Mouse (Mus musculus) macrophage (primary cell): ENCODE measurements around the gene Mark2. TPM values are rescaled to one million over a fixed set of nuclear protein-coding genes. Genes with fewer than 3 reads are reported as not detected.

ENCODE experiments used
- H3K27ac ChIP-seq: fragments of 350-480 bp; formaldehyde crosslinking; 2 replicates; pipeline ENCODE4 v1.9.0; 2021
- H3K36me3 ChIP-seq: fragments of 350-480 bp; formaldehyde crosslinking; 2 replicates; pipeline ENCODE4 v1.9.0; 2021; ENCODE audit errors: inconsistent target
- H3K4me3 ChIP-seq: fragments of 350-480 bp; formaldehyde crosslinking; 2 replicates; pipeline ENCODE4 v1.9.0; 2021; ENCODE audit errors: inconsistent target
- H3K79me2 ChIP-seq: fragments of 350-480 bp; formaldehyde crosslinking; 2 replicates; pipeline ENCODE4 v1.9.0; 2021; ENCODE audit errors: inconsistent target
- WGBS: methylation state at CpG from one replicate; pipeline ENCODE4 v1.1.7; 2026; ENCODE audit warnings: inconsistent platforms; ENCODE audit not compliant: missing documents; 5-methylcytosine and 5-hydroxymethylcytosine counted together
- polyA plus RNA-seq: library from polyadenylated mRNA; stranded (reverse); fragments of 250-400 nt; gene quantifications from 3 replicates; pipeline ENCODE4 v1.2.4, GENCODE M21; 2018; ENCODE audit warnings: inconsistent platforms

Mark2 gene
- polyA plus RNA-seq, 1 experiment from 2014 or later: 40.1 TPM

- Histone ChIP-seq H3K27ac (0 out of 2 replicates have a peak overlapping the region, but pooled peaks have one; percentile 5), H3K4me3 (peak overlapping the region; percentile 10; the same call in 1 of the 2 replicates), H3K79me2 (peaks cover 91% of the 10 kb centered on the region), H3K36me3 (no peaks in the 10 kb centered on the region; the same call in 1 of the 2 replicates)
- WGBS: 57% methylated on average over 8 of the region's 8 CpGs
Measured at GRCm38 (mm10) chr19:7294098-7294876, 47.4 kb downstream of the Mark2 start.

GRCm38 (mm10) chr19:7291958-7292709 lies 49.5 kb downstream of the Mark2 start:
- no peak overlapping the region for H3K4me3 ChIP-seq
- H3K79me2 ChIP-seq: peaks cover 69% of the 10 kb centered on the region
- H3K36me3 ChIP-seq: peaks cover 8% of the 10 kb centered on the region
- no peak overlapping the region for H3K27ac ChIP-seq
- 83% methylated on average over 7 of the region's 7 CpGs for WGBS

GRCm38 (mm10) chr19:7289767-7290166 lies 51.9 kb downstream of the Mark2 start:
- no peak overlapping the region for H3K27ac ChIP-seq
- peaks cover 45% of the 10 kb centered on the region for H3K79me2 ChIP-seq
- WGBS: 54% methylated on average over 2 of the region's 2 CpGs
- H3K36me3 ChIP-seq: peaks cover 31% of the 10 kb centered on the region
- H3K4me3 ChIP-seq: no peak overlapping the region

DNA sequence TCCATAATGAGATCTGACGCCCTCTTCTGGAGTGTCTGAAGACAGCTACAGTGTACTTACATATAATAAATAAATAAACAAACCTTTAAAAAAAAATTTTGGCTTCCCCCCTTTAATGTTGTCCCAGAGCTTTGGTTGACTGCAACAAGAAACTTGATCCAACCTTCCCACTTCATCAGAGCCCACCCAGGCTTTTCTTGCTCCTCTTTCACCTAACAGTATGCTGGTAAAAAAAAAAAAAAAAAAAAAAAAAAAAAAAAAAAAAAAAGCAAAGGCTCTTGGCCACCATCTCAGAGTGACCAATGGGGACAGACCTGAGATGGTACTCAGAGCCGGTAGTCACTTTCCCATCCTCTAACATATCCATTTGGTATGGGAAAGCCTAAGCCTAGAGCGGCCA lies 53.4 kb downstream of the Mark2 start:
- 100% methylated on average over 2 of the region's 3 CpGs for WGBS
- peaks cover 46% of the 10 kb centered on the region for H3K36me3 ChIP-seq
- H3K79me2 ChIP-seq: peaks cover 31% of the 10 kb centered on the region
- no peak overlapping the region for H3K4me3 ChIP-seq
- H3K27ac ChIP-seq: no peak overlapping the region

DNA sequence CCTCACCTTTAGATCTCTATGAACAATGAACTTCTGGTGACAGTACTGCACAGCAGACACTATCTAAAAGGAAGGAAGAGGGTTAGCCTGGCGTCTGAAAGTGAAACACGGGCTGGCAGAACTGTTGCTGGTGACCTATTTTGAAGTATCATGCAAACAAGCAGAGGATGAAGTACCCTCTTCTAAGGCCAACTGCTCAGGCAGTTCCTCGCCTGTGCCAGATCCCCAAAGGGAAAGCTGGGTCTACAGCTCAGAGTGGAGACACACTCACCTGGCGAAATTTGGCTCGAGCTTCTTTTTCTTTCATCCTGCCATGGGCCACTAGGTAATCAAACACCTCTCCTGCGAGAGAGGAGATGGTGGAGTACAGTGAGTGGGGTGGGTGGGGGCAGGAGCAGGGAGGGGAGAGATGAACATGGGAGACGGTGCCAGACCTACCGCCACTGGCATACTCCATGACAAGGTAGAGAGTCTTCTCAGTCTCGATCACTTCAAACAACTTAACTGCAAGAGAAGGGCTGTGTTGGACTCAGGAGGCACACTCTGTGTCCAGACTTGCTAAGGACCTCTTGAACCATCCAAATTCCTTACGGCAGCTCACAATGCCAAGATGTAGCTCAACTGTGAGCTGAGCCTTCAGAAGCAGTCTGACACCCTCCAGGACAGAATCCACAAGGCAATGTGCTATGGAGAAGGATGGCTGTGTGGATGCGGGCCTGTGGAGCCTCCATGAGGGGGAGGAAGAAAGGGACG lies 54.9 kb downstream of the Mark2 start:
- H3K27ac ChIP-seq: no peak overlapping the region
- H3K4me3 ChIP-seq: no peak overlapping the region
- WGBS: 81% methylated on average over 12 of the region's 12 CpGs
- H3K79me2 ChIP-seq: peaks cover 15% of the 10 kb centered on the region
- H3K36me3 ChIP-seq: peaks cover 61% of the 10 kb centered on the region

DNA sequence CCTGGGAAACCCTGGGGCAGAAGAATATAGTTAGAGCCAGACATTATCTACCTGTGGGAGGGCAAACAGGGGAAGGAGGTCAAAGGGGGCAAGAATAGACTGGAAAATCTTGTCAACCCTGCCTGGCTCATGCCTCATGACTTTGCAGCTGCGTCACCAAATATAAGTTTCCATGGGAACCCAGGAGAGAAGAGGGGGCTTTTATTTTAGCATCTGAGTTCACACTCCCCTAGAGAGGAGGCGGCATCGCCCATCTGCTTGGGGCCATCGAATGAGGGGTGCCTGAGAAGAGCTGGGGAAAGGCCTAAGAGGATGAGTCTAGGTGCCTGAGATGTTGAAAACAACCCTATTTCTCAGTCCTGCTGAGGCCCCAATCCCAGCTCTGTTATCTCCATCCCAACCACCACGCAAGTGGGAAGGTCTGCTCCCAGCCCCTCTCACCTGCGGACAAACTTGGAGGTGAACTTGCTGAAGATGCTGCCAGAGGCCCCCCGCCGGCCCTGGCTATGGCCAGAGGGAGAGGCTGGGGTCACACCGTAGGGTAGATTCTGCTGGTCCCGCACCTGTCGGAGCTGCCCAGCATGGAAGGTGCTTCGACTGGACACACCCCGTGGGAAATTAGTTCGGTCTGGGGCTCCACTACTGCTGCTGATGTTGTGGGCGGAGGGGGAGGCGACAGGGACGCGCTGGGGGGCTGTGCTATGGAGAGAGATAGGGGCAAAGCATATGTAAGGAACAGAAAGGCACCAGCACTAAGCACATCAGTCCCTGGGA lies 60.9 kb downstream of the Mark2 start:
- Histone ChIP-seq H3K4me3 (no peak overlapping the region), H3K27ac (no peak overlapping the region), H3K36me3 (peaks cover 84% of the 10 kb centered on the region), H3K79me2 (no peaks in the 10 kb centered on the region)
- 92% methylated on average over 18 of the region's 18 CpGs for WGBS

DNA sequence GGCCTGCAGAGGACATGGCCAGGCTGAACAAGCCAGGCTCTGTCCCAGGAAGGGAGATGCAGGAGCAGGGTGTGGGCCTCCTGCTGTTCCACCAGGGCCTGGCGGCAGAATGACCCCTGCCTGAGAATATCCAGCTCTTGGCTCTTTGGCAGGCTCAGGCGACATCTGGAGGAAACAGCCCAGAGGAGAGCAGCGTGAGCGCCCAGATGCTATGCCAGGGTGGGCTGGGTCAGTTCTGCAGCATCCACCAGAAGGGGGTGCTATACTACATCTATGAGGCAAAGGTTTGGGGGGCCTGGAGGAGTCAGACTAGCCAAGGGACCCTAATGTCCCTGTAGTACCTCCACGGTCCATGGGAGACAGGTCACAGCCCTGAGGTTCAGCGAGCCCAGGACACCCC lies 62.5 kb downstream of the Mark2 start:
- Histone ChIP-seq H3K36me3 (peaks cover 68% of the 10 kb centered on the region), H3K79me2 (no peaks in the 10 kb centered on the region), H3K4me3 (no peak overlapping the region), H3K27ac (no peak overlapping the region)
- whole genome bisulfite sequencing: 84% methylated on average over 6 of the region's 6 CpGs

GRCm38 (mm10) chr19:7278200-7278906 lies 63.3 kb downstream of the Mark2 start:
- Histone ChIP-seq H3K36me3 (peaks cover 60% of the 10 kb centered on the region), H3K4me3 (no peak overlapping the region), H3K27ac (no peak overlapping the region), H3K79me2 (no peaks in the 10 kb centered on the region)
- WGBS: 85% methylated on average over 6 of the region's 6 CpGs

DNA sequence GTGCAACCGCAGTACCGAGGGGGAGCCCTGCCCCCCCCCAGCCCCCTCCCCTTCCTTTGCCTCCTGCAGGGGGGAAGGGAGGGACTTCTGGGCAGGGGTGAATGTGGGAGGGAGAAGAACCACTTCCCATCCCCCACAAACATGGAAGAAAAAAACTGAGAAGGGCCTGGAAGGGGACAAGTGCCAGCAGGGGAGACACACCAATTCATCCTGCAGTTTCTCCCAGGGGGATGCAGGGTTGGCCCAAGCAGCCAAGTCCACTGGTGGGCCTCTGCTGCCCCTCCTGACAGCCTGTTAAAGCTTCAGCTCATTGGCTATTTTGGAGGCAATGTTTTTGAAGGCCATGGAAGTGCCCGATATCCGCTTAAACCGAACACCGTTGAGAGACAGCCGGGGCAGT lies 64.9 kb downstream of the Mark2 start:
- Histone ChIP-seq H3K27ac (no peak overlapping the region), H3K36me3 (peaks cover 45% of the 10 kb centered on the region), H3K4me3 (no peak overlapping the region), H3K79me2 (no peaks in the 10 kb centered on the region)
- WGBS: 83% methylated on average over 7 of the region's 7 CpGs

DNA sequence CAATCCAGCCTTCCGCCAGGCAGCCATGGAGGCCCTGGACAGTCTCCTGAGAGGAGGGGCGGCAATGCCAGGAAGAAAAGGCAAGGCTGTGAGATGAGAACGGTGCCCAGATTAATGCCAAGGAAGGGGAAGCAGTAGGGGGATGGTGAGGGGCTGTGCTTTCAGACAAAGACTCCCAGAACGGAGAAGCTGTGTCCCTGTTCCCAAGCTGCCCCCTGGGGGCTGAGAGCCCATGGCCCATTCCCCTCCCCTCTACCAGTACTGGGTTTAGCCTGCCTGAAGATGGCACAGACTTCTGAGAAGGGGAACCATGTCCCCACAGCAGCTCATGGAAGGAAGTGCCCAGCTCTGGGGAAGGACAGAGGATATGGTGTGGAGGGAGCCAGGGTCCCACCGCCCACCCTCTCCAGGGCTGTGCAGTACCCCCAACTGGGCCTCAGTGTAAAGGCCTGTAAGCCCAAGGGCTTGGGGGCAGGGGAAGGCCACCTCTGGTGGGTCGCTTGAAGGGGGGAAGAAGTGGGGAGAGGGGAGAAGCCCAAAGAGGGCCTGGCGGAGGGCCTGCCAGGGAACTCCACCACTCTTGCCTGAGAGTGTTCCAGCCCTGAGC lies 65.5 kb downstream of the Mark2 start:
- Histone ChIP-seq H3K4me3 (no peak overlapping the region), H3K79me2 (no peaks in the 10 kb centered on the region), H3K27ac (no peak overlapping the region), H3K36me3 (peaks cover 44% of the 10 kb centered on the region)
- WGBS: 74% methylated on average over 7 of the region's 7 CpGs

GRCm38 (mm10) chr19:7275131-7275789 lies 66.4 kb downstream of the Mark2 start:
- Histone ChIP-seq H3K79me2 (no peaks in the 10 kb centered on the region), H3K4me3 (no peak overlapping the region), H3K36me3 (peaks cover 36% of the 10 kb centered on the region), H3K27ac (no peak overlapping the region)
- 70% methylated on average over 7 of the region's 7 CpGs for WGBS

- no peak overlapping the region for H3K27ac ChIP-seq
- no peak overlapping the region for H3K4me3 ChIP-seq
- H3K79me2 ChIP-seq: no peaks in the 10 kb centered on the region
- 40% methylated on average over 13 of the region's 13 CpGs for WGBS
- H3K36me3 ChIP-seq: peaks cover 28% of the 10 kb centered on the region
Measured at GRCm38 (mm10) chr19:7274326-7274990, 67.2 kb downstream of the Mark2 start.
